Mouse (Mus musculus): ENCODE results near the gene Hmcn2.

Hmcn2 gene

DNA sequence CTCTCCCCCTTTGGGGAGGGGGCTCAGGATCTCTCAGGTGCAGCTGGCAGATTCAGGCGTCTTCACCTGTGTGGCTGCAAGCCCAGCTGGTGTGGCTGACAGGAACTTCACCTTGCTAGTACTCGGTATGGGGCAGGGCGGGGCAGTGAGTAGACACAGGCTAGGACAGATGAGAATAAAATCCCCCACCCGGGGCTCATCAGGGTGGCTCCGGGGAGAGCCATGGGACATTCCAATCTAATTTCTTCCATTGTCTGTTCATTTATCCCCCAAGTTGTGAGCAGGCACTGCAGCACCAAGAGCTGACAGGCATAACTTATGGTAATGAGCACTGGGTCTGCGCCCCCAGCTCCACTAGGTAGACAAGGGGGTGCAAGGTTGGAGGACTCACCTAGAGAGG, 108.4 kb downstream of the Hmcn2 start:
- no peak for DNase-seq

DNA sequence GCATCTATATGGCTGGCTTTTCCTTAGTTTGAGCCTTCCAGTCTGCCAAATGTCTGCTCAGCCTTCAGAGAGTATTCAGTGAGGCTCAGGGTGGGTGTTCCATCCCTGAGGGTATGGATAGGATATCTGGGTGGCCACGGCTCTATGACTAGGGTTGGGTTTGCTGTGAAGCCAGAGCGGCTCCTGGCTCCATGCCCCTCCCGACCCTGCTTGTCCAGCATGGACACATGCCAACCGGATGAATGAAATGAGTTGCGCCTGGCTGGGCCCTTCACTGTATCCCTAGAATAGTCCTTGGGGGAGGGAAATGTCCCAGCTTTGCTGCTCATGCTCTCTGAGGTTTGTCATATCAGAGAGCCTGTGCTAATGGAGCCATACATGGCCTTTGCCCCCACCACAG, 117.3 kb downstream of the Hmcn2 start:
- no peak for DNase-seq

DNA sequence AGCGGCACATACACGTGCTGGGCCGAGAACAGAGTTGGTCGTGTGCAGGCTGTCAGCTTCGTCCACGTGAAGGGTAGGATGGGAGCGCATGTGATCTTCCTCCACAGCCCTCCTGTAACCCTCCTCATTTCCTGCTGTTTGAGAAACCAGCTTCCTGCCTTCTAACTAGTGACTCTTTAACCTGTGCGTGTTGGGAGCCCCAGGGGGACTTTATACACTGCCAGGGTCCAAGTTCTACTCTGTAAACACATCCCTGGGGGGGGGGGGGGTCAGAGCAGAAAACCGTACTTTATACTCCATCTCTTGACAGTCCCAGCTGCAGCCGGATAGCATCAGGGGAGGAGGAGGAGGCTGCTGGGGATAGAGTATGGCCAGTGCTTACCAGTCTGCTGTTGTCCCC, 120.5 kb downstream of the Hmcn2 start:
- no peak for DNase-seq

DNA sequence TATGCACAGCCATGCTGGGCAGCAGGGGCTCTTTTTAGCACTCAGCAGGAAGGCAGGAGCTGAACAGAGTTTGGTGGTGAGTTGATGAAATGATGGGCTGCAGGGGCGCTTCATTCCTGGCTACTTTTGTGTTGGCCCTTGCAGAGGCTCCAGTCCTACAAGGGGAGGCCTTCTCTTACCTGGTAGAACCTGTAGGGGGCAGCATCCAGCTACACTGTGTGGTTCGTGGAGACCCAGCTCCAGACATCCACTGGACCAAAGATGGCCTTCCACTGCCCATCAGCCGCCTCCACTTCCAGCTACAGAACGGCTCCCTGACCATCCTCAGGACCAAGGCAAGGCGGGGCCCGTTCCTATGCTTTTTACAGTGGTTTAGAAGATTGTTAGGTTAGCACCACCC, 121.4 kb downstream of the Hmcn2 start:
- DNase-seq = no peak

DNA sequence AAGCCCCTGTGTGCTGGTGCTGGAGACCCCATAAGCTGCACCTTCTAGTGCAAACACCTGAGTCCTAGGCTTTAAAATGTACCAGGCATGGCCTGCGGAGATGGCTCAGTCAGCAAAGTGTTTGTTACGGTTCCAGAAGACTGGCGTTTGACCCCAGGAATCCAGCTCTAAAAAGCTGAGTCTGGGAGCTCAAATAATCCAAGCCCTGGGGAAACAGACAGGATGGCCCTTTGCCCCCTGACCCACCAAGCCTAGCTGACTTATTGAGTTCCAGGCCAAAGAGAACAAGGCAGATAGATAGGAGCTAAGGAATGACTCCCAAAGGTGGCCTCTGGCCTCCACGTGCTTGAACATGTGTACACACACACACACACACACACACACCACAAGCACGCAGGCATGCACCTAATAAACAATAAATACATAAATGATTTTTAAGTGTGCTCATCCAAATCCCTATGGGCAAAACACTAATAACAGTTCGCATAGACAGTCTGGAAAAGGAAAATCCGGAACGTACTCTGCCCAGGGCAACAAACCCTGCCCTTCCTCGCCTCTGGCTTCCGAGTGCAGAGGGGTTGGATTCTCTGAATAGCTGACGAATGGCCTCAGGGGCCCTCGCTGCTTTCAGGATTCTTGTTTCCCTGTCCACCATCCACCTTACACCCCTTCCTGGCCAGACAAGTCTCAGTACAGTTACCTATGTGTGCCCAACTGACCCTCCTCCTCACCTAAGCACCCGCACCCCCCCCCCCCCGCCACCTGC, 123.4 kb downstream of the Hmcn2 start:
- DNase-seq = no peak

DNA sequence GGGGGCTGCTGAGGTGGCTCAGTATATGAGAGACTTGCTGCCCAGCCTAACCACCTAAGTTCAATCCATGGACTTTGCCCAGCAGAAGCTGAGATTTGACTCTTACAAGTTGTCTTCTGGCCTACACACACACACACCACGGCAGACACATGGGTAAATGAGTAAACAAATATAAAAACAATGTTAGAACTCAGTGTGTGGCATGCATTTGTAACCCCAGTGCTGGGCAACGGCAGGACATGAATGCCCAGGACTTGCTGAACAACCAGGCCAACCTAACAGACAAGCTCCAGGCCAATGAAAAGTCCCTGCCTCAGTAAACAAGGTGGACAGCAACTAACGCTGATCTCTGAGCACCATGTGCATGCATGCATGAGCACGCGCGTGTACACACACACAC, 125.4 kb downstream of the Hmcn2 start:
- no peak for DNase-seq

DNA sequence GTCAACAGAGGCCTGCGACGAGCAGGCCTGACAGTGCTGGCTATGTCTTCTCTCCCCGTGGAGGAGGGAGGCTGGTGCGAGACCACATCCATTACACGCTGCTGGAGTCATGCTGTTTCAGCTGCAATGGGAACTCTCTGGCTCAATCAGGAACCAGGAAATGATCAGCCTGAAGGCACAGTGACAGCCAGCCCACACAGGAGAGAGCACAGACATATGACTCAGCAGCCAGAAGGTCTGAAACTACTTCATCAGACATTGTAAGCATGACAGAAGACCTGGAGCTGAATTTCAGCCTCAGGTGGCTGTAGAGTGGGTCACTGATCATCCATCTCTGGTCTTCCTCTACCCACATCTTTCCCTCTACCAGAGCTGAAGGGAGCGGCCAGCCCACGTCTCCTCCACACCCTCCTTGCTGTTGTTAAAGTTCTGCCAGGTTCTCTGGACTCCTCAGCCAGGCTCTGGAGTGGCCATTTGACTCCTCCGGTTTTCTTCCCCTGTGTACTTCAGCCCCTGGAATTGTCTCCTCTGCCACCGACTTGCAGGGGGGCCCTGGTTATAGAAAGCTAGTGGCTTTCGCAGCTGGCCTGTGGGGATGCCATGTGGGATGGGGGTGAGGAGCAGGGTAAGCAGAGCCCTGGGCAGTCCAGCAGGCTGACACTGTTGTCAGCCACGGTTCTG, 128.4 kb downstream of the Hmcn2 start:
- DNase-seq = peak; percentile 81

DNA sequence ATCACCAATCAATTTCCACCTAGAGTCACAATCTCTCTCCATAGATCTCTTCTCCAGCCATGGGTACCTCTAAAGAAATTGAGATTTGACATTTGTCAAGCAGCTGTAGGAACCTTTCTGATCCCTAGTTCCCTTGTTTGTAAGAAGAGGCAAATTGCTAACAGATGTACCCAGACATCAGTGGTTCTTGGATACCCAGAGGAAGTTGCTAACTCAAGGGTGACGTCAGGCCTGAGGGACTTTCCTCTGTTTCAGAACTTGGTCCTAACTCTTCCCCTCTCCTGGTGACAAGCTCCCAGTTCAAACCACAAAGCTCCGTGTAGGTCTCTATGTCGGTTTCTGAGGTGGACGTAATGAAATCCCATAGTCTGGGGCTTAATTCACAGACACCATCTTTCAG, 131.8 kb downstream of the Hmcn2 start:
- no peak for DNase-seq

DNA sequence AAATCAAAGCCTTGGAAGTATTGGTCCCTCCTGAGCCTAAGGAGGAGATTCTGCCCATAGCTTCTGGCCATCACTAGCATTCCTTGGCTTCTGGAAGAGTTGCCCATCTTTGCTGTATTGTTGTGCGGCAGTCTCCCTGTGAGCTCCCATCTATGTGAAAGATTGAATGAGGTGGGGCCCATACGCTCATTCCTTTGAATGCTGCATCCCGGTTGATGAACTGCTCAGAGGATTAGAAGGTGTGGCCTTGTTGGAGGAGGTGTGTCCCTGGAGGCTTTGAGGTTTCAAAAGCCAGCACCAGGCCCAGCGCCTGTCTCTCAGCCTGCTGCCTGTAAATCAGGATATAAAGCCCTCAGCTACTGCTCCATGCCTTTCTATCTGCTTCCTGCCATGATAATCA, 132.2 kb downstream of the Hmcn2 start:
- DNase-seq = no peak

DNA sequence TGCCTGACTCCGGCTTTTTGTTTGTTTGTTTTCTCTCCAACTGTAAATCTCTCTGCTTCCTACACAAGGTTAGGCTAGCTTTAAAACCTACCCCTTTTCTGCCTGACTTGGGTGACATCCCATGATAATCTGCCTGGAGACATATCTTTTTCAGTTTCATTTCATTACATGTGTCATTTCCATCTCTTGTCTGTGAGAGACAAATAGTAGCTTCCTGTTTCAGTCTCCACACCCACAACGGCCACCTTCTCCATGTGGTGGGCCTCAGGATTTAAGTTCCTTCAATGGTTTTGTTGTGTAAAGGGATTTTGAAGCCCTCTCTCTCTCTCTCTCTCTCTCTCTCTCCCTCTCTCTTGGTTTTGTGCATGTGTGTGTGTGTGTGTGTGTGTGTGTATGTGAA, 133.3 kb downstream of the Hmcn2 start:
- DNase-seq = no peak

DNA sequence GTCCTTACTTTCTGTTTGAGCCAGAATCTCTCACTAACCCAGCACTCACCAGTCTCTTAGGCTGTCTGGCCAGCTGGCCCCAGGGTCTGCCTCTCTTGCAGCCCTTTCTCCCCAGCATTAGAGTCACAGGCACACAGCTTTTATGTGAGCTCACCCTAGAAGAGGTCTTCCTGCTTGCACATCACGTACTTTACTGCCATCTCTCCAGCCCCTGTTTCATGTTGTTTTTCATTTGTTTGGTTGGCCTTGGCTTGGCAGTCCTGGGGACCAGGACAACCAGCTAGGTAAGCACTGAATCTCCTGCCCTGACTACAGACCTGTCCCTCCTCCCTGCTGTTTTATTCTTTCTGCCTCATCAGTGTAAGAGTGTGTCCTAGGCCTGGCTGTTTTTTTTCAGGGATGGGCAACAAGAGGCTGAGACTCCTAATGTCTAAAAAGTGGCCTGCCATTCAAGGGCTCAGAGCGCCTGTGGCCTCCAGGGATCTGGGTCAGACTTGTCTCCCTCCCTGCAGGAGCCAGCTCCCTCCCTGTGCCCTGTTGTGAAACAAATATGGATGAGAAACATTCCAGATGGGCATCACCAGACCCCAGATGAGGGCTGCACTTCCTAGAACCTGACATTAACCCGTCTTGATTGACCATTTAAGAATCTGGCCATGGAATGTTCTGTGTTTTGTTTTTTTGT, 134.7 kb downstream of the Hmcn2 start:
- DNase-seq = no peak

DNA sequence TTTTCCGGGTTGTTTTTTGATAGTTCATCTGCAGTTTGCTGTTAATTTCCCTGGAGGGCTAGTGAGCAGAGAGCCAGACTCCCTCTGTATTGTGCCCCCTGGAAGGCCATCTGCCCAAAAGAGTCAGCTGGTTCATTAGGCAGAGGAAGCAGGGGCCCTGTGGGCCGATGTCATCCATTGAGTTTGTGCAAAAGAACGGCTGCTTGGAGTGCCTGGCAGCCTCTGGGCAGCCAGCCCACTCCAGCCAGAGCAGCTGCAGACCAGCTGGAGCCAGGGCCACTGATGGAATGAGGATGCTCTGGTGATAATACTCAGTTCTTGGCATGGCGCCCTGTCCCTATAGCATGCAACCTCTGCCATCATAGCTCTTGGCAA, 135.2 kb downstream of the Hmcn2 start:
- peak; percentile 82 for DNase-seq

DNA sequence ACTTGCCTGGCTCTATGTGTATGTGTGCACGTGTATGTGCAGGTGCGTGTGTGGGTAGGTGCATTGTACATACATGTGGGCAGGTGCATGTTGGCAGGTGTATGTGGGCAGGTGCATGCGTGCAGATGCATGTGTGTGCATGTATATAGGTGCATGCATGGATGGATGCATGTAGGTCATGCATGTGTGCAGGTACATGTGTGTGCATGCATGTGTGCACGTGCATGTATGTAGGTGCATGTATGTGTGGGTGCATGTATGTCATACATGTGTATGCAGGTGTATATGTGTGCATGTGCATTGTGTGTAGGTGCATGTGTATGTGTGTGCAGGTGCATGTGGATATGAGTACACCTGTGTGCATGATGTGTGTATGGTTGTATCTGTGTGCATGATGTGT, 135.7 kb downstream of the Hmcn2 start:
- no peak for DNase-seq

DNA sequence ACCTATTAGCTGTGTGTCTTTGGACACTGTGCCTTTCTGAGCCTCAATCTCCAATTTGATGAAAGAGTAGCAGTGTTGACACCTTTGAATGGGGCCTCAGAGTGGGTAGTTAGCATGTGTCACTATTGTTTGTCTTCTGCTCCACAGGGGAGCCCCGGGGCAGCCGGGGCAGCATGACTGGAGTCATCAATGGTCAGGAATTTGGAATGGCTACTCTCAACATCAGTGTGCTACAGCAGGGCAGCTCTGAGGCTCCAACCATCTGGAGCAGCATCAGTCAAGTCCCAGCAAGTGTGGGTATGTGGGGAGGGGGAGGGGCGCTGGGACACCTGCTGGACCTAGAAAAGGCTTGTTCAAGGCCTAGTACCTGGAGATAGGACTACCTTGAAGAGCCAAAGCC, 136.4 kb downstream of the Hmcn2 start:
- no peak for DNase-seq

DNA sequence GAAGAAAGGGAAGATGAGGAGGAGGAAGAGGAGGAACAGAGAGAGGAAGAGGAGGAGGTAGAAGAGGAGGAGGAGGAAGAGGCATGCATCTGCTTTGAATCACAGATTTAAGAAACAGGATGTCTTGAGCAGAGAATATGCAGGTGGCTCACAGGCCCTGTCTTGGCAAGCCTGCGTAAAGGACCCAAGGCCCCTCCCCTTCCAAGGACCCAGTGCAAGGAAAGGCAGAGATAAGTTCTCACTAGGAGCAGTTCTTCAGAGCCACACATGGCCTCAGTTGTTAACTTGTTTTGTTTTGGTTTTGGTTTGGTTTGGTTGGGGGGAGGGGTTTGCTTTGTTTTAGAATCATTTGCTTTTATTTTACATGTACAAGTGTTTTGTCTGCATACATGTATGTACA, 137.3 kb downstream of the Hmcn2 start:
- DNase-seq = no peak

DNA sequence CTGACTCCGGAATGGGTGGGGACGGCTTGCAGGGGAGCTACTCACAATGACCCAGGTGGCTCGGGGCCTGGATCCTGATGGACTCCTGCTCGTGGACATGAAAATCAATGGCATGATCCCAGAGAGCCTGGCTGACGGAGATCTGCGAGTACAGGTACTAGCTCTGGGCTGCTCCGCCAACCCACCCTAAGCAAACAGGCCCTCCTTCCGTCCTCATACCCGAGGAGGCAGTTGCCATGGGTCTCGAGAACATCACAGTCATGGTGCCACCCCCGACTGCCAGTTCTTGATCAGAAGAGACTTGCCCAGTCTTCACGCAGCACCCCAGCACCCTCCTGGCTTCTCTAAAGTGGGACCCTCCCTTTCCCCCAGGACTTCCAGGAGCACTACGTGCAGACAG, 138.8 kb downstream of the Hmcn2 start:
- no peak for DNase-seq

DNA sequence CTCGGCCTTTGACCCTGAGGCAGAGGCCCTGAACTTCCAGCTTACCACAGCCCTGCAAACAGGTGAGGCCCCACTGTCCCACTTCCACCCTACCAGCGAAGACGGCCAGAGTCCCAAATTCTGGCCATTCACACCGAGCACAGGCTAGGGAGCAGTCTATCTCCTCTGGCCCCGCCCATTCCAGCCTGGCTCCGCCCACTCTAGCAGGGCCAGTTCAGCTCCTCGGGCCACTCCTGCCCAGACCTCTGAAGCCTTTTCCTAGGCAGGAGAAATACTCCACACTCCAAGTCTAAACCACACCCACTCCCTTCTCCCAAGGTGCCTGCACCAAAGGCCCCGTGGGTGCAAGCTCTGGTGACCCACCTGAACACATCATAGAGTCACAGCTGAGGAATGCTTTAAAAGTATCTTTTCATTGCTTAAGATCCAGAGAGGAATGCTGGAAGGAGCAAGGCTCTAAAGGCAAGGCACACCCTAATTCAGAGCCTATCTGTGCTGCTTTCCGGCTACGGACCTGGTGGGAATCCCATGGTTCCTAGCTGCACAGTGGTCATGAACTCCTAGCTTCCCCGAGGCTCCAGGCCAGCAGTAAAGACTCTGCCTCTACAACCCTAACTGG, 139.5 kb downstream of the Hmcn2 start:
- DNase-seq = no peak

DNA sequence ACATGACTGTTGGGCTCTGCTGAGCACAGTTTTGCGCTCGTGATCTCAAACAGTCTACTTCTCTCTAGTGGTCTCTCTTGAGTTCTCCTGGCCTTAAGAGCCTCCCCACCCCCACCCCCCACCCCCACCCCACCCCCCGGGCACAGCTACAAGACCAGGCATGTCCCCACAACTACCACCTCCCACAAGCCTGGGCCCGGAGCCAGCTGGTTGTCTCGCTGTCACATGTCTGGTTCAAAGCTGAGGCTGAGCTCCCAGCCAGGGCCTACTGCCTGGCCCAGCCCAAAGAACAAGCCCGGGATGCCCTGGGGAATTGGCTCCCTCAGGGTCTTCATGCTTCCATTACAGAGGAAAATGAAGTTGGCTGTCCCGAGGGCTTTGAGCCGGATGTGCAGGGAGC, 140.1 kb downstream of the Hmcn2 start:
- peak; percentile 35 for DNase-seq

DNA sequence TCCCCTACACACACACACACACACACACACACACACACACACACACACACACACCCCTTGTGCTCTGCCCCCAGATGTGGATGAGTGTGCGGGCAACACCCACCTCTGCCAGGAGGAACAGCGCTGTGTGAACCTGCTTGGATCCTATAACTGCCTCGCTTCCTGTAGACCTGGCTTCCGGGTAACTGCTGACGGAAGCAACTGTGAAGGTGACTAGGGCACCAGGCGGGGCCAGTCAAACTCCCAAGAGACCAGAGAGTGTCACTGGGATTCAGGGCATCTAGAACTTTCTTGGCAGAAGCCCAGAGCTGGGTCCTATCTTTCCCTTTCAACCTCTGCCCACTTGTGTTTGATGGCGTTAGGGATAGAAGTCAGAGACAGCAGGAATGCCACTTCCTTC, 141.2 kb downstream of the Hmcn2 start:
- DNase-seq = no peak

DNA sequence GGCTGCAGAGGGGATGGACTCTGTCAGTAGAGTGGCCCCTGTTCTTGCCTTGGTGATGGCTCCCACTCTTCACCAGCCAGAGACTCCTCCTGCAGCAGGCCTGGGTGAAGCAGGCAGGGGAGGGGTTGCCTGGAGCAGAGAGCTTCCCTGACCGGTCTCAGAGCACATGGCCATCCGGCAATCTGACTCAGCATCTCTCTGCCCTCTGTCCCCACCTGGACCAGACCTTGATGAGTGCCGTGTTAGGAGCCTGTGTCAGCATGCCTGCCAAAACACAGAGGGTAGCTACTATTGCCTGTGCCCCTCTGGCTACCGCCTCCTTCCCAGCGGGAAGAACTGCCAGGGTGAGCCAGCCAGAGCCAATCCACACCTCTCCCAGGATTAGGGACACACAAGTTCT, 144.2 kb downstream of the Hmcn2 start:
- DNase-seq = no peak

DNA sequence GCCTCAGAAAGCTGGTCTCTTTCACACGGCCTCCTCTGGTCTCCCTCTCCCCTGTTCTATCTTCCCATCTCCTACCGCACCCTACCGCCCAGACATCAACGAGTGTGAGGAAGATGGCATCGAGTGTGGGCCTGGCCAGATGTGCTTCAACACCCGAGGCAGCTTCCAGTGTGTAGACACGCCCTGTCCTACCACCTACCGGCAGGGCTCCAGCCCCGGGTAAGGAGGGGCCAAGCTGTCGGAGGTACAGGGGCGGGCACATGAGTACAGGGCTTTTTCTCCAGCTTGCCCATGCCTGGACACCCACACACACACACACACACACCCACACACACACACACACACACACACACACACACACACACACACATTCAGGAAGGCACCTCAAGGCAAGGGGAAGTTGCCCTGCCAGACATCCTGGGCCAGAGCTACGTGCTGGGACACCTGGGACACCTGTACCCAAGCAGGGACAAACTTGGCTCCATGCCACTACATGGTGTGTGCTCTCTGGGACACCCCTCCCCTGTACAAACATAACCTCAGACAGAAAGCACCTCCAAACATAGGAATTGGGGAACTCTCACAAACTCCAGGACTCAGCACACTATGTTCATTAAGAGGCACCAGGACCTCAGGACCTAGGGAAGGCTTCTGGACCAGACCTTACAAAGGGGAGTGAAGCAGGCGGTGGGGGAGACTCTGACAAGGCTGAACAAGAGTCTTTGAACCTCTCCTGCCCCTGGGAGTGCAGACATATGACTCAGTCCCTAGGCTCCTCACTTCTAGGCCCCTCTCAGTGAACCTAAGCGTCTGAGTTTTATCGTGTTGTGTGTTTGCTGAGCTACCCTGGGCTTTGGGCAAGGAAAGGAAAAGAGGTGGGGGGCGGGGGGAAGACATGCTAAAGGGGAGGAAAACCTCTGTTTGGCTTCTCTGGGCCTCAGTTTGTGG, 145.0 kb downstream of the Hmcn2 start:
- no peak for DNase-seq

DNA sequence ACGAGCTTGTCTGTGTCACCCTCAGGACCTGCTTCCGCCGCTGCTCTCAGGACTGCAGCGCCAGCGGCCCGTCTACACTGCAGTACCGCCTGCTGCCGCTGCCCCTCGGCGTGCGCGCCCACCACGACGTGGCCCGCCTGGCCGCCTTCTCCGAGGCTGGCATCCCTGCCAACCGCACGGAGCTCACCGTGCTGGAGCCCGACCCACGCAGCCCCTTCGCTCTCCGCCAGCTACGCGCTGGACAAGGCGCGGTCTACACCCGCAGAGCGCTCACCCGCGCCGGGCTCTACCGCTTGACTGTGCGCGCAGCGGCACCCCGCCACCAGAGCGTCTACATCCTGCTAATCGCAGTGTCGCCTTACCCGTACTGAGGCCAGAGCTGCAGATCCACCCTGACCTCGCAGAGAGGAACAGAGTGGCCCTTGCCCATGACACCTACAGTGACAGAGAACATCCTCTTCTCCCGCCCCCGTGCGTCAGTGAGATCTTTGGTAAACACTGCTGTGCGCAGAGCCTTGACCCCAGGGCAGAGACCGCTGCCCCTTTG, 145.9 kb downstream of the Hmcn2 start:
- no peak for DNase-seq
